Mouse (Mus musculus) spleen, postnatal 36 days (tissue): ENCODE results near the gene Ackr2.

ENCODE experiments used
- DNase-seq, 2 experiments: peaks; one replicate each; pipeline ENCODE4 v3.0.0; 2022; ENCODE audit warnings: low spot score in 2 of 2, mixed read lengths in 1 of 2

The Ackr2 gene

DNA sequence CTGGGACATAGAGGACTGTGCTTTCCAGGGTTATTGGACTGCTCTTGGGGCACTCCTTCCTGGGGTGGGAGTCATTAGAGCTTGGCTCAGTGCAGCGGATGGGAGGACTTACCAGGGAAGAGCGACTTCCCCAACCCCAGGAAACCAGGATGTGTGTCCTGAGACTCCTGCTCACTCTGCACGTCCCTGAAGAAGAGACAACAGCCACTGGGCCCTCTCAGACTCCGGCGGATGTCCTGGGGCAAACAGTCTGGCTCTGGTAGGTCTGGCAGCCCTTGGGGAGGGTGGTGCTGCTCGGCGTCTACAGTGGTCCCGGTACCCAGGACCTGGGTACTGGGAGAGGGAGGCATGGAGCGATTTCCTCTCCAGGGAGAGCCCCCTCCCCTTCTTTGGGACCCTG, at the start of gene Ackr2:
Gene Ackr2 (plus strand): TSS at position 111 of the 400 bp plus-strand sequence.
- DNase-seq = peak in 1 of 2 experiments; percentile 1

GRCm38 (mm10) chr9:121854246-121854645, 43.9 kb upstream of the Ackr2 start:
- no peak for DNase-seq

- peak; percentile 33 to 43 for DNase-seq
These were observed 41.3 kb upstream of the Ackr2 start for GRCm38 (mm10) chr9:121856649-121857416.

DNA sequence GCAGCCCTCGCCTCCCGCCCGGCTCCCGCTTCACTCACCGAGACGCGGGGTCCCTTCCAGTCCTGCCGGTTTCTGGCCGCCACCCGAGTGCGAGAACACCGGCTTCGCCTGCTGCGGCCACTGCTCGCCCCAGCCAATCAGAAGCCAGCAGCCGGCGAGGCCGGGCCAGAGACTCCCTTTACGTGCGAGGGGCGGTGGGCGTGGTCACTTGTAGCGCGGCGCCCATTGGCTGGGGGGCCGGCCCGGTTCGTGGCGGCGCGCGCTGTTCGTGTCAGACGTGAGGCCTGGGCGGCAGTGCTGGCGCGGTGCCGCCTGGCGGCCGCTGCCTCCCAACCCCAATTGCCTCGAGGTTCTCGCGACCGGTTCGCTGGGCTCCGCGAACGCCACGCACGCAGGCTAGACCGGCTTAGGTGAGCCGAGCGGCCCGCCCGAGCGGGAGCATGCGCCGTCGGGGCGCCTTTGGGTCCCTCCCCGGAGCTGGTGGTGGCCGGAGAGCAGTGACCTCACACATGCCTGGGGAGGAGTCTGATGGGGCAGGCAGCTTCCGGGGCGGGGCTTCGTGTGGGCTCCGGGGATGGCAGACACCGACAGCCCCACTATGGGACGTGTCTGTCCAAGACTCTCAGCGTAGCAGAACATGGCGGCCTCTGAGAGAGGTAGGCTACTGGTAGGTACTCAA, 40.5 kb upstream of the Ackr2 start:
- peak; percentile 98 for DNase-seq

DNA sequence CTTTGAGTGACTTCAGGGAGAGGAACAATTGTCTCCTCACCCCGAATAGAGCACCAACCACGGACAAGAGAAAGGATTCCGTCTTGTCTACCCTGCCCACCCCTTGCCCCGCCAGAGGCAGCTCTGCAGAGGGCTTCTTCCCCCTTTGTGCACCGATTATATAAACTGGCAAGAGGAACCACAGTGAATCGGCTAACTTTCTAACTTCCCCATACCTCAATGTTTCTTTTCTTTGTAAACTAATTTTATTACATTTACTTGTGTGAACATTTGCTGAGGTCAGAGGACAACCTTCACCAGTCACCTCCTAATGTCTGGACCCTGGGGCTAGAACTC, 40.0 kb upstream of the Ackr2 start, which contains the start of gene Higd1a:
Gene Higd1a (minus strand): TSS at position 210 of the 336 bp plus-strand sequence.
- no peak for DNase-seq

GRCm38 (mm10) chr9:121859345-121859744, 38.8 kb upstream of the Ackr2 start:
- DNase-seq = no peak

GRCm38 (mm10) chr9:121860921-121861320, 37.2 kb upstream of the Ackr2 start:
- DNase-seq = no peak

GRCm38 (mm10) chr9:121864837-121865236, 33.3 kb upstream of the Ackr2 start:
- DNase-seq = no peak

DNA sequence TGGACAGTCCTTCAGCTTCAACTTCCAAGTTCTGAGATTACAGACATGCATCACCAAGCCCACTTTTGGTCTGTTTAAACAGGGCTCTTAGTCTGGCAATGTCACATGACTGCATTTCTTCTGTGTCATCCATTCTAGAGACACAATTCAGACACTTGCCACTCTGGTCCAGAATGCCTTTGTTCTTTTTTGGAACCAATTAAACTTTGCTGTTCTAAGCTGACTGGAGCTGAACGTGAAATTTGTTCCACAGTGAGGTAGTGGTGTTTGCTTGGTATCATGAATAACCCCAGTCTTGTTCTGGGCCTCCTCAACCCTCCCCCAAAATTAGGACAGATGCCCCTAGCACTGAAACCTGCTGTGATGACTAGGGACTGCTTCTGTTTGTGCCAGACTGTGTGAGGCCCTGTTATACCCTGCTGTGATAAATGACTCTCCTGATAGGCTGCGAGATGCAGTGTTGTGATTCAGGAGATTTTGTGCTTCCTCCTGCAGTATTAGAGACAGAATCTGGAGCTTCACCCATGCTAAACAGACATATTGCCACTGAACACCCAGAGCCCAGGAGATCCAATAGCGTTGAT, 32.6 kb upstream of the Ackr2 start:
- DNase-seq = no peak

- no peak for DNase-seq
These were observed 30.5 kb upstream of the Ackr2 start for GRCm38 (mm10) chr9:121867632-121868031.

- DNase-seq = no peak
These were observed 29.9 kb upstream of the Ackr2 start for GRCm38 (mm10) chr9:121868236-121868635.

DNA sequence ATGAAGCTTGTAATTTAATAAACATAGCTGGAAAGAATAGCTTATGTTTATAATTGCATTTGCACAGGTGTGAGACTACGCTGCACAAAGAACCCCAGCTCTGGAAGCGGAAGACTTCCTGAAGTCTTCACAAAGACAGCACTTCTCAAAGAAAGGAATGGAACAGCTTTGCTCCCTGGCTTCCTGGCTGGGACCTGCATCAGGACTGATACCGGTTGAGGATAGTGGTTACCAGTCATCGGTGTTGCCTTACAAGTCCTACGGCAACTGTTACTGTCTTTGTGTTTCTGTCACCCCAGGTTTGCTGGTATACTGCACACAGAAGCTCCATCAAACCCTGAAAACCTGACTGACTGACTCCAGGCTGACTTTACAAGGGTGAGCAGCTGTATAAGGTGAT, 28.7 kb upstream of the Ackr2 start:
- DNase-seq = no peak

DNA sequence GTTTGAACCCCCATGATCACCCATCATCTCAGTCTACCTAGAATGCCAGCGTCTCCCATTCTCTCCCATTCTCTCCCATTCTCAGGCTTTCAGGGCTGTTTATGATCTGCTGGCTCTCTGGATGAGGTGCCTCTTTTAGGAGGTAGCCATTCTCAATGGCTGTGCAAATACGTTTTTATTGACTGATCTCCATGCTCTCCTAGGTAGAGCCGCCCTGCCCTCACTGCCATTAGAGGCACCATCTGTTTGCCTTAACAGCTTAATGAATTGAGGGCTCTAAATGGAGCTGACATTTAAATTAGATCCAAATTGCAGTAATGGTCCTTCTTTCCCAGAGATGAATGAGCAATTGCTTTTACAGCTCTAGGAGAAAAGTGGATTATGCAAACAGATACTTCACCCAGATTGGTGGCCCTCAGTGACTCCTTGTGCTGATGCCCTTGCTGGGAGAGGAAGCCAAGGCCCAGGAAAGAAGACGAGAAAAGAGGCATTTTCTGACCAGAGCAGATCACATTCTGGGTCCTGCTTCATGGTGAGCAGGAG, 28.1 kb upstream of the Ackr2 start:
- no peak for DNase-seq

DNA sequence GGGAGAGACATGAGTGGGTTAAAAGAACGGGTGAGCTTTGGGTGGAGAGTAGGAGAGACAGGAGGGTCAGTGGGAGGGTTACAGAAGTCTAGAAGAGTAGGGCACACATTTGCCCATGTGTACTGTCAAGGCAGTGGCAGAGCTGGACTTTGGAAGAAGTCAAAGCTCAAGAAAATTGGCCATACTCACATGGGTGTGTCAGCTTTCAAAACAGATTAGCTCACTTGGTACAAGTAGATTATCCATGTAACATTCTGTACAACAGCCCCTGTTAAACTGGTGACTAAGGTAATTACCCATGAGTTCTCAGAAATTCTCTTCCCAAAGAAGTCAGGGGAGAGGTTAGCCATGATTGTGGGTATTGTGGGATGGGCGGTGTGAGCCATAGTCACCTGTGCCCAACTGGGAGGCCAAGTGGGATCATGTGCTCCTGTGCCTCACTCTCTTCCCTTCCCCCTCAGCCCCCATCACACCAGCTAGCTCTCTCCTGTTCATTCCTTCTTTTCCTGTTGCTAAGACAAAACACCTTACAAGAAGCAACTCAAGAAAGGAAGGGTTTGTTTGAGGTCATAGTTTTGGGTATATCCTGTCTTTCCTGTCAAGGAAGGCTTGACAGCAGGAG, 26.0 kb upstream of the Ackr2 start:
- DNase-seq = no peak

DNA sequence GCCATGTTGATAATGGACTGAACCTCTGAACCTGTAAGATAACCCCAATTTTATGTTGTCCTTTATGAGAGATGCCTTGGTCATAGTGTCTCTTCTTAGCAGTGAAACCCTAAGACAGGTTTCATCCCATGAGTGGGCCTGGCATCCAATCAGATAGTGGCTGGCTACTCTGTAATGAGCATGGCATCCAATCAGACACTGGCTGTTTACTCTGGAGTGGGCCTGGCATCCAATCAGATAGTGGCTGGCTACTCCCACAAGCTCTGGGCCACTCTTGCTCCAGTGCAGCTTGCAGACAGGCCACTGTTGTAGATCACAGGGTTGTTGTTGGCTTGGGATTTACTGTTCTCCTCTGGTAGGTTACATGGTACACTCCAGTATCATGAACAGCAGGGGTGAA, 24.6 kb upstream of the Ackr2 start:
- no peak for DNase-seq

- DNase-seq = no peak
These were observed 21.0 kb upstream of the Ackr2 start for GRCm38 (mm10) chr9:121877052-121877740.

- peak; percentile 71 to 78 for DNase-seq
These were observed 17.3 kb upstream of the Ackr2 start for GRCm38 (mm10) chr9:121880840-121881239.

- peak in 1 of 2 experiments; percentile 47 for DNase-seq
These were observed 16.9 kb upstream of the Ackr2 start for GRCm38 (mm10) chr9:121881301-121881700.

GRCm38 (mm10) chr9:121882015-121882457, 16.1 kb upstream of the Ackr2 start:
- no peak for DNase-seq

DNA sequence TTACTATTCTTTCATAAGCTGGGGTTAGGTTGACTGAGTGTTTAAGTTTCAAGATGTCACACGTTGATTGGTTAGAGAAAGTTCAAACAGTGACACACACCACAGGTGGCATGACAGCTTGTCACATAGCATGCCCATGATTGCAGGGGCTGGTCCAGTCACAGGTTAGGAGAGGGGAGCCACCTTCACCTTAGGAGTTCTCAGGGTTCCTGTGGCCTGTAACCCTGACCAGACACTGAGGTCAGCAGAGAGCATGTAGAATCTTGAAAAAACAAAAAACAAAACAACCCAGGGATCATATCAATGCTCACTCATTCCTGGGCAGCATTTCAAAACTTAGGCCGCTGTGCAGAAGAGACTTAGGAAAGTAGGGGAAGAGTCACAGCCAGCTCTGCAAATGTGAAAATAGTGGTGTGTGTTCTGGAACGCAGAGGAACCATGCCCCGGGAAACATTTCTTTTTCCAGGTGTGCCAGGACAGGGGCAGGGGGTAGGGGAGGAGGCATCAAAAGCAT, 8.2 kb upstream of the Ackr2 start:
- no peak for DNase-seq

- DNase-seq = no peak
These were observed 7.7 kb upstream of the Ackr2 start for GRCm38 (mm10) chr9:121890441-121890941.
